Mouse (Mus musculus) erythroblast, embryonic 14.5 days (primary cell): ENCODE data around the gene Eef1a2.

Source experiments
- GATA1 ChIP-seq: IDR thresholded peaks from 2 replicates; pipeline ENCODE4 v1.6.1; 2012; ENCODE audit warnings: low read length, inconsistent platforms, mixed read lengths
- TAL1 ChIP-seq: IDR thresholded peaks from 3 replicates; pipeline ENCODE4 v1.6.1; 2012; ENCODE audit warnings: low read length, inconsistent platforms, mixed read lengths

DNA sequence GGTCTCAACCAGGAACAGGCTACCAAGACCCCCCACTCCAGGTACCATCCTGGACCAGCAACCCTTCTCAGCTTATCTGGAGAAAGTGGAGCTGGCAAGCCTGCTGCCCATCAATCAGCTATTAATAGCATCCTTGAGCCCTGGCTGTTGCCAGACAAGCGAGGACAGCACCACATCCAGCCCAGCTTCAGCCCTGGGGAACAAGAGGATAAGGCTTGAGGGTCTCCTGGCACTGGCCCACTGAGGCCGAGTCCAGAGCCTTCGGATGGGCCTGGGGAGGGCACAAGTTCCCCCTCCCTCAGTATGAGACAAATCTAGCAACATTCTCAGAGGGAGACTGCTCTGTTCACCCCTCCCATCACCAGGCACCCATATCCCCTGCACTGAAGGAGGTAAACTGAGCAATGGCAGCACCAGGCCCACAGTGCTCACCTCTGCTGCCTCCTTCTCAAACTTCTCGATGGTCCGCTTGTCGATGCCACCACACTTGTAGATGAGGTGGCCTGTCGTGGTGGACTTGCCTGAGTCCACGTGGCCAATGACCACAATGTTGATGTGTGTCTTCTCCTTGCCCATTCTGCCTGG is 1.9 kb downstream of the Eef1a2 start:
- no peak for TF ChIP-seq GATA1
- no peak for TF ChIP-seq TAL1
